Mouse (Mus musculus): ENCODE measurements around the gene Vav3.

- TF ChIP-seq CTCF (IDR thresholded peaks at IDR 0.05; ENCODE audit: low read depth, low read length) (no peak), POLR2A (IDR thresholded peaks at IDR 0.05; ENCODE audit: insufficient read depth, low read length) (no peak)
Measured at GRCm38 (mm10) chr3:109307406-109307805, 33.0 kb upstream of the Vav3 start.
